Mouse (Mus musculus): ENCODE measurements around the gene Atic.

Atic gene

DNA sequence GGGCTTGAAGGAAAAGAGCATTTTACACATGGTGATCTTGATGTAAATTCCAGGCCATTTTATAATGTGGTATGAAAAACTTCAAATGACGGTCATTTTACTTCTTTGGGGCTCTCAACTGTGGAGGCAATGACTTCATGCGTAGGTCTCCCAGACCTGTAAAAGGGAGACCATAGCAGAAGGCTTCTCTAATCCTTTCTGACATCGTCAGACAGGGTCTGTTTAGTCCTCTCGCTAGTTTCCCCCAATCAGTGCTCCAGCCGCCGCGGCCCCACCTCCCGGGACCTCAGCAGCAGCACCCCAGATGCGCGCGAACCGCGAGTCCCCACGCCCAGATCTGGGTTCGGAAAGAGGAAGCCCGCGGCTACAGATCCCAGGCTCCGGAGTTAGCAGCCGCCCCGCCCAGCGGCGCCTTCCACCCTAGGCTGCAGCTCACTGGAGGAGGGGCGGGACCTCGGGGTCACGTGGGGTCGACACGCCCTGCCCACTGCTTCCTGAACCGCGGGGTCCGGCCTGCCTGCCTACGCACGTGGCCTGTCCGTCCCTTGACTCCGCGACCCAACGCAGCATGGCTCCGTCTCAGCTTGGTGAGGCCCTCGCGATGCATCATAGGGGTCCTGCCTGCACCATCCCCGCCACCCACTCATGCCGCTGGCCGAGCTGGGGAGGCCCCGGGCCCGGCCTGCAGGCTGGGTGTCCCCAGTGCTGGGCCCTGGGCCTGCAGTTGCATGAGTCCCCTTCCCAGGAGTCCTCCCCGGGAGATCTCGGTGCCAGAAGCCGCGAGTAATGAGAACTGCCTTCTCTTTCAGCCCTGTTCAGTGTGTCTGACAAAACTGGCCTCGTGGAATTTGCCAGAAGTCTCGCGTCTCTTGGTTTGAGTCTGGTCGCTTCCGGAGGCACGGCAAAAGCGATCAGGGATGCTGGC, at the start of gene Atic:
Atic (plus strand) TSS at position 463 of the 925 bp plus-strand sequence.
- DNase-seq = peak; percentile 90

DNA sequence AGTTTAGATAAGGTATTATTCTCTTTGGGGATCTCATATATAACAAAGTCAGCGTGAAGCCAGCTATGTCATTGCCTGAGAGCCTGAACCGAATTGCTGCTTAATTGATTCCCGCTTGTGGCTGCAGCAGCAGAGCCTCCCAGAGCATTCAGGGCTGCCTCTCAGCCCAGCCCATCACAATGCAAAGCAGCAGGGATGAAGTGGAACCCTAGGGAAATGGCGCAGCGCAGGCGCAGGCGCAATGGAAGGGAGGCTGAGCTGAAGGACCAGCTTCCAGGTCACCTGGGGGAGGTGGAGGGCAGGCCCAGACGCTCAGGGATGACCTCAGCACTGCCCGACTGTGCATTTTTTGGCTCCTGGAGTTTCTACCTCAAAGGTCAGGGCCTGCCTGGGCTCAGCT, 49.7 kb upstream of the Atic start:
- DNase-seq = no peak

DNA sequence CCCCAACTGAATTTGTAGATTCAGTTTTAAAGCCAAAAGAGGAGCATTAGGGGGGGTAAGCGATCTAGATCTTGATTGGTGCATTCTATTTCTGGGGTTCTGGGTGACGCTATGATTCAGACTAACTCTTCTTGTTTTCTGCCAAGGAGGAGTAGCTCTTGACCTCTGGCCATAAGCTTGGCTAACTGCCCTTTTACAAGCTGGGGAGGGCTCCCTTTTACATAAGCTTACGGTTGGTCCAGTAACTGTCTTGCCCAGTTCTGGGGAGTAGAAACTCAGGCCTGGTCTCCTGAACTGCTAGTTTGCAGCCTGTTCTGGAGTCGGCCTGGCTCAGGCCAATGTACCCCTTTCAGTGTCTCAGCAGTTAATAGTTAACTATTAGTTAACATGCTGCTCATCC, 41.9 kb upstream of the Atic start:
- no peak for DNase-seq

DNA sequence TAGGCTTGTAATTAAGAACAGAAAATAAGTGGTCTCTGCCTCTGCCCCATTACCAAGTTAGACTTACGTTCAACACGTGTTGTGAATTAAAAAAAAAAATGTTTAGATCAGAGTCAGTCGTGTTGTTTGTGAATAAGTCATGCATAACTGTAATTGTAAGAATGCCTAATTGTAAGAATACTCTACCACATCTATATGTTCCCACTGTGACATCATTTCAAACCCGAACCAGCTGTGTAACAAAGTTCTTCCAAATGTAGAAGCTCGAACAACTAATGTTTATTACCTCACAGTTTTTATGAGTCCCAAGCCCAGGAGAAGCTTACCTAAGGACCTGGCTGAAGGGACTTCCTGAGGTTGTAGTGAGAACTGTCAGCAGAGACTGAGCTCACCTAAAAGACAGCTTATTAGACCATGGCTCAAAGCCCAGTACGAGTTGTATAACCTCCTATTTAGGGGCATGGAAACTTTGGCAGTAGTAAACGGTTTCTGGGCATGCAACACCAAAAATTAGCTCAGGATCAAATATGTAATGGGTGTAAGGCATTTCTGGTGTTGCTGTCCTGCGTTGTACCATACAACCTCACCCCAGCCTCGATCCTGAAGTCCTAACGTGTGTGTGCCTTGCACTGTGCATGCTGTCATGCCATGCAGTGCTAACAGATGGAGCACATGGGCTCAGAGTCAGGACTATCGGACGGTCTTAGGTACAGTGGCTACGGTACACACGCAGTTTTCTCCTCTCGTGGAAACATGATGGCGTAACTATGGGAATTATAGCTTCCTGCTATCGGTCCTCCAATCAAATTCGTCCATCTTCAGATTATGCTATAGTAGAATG, 27.9 kb upstream of the Atic start:
- DNase-seq = no peak

DNA sequence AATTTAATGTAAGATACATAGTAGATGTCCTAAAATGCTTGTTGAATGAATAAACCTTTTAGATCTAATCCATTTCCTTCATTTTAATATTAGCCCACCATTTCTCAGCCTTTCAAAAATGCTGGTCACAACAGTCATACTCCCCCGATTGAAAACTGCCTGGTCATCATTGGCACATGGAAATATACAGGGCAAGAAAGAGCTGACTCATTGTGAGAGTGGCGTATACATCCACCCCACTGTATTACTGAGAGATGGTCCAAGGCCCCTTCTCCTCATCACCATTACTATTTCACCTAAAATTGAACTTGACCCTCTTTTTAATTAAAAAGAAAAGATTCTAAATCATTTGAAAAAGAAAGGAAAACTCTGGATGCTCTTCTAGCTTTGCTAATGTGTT, 26.2 kb upstream of the Atic start:
- DNase-seq = no peak

DNA sequence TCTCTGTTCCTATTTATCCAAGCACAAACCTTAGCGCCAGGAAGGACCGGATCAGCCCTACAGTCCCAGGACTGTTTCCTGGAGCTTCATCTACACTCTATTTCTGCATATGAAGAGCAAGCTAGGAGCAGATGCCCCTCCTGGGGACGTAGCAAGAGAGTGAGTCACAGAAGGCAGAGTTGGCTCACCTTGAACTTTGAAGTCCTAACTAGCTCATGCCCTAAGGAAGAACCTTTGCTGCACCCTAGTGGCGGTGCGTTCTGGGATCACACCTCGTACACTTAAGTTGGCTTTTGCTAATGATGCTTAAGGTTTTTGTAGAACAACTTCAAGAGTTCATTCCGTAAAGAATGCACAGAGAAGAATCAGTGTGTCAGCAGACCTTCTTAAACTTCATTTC, 25.3 kb upstream of the Atic start:
- DNase-seq = peak; percentile 23

DNA sequence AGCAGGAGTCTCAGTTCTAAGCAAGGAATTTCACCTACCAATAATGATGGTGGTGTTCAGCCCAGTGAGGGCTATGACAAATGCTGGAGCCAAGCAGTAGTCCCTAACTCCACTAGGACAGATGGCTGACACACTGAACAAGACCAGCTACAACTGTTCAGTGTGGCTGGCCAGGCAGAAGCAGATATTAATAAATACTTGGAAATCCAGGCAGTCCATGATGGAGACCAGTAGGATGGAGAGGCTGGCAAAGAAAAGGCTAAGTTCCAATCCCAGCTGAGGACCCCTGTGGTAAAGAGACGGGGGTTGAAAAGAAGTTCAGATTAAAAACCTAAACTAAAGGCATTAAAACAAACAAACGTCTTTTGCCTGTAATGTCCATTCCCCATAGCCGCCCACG, 17.3 kb upstream of the Atic start:
- no peak for DNase-seq

DNA sequence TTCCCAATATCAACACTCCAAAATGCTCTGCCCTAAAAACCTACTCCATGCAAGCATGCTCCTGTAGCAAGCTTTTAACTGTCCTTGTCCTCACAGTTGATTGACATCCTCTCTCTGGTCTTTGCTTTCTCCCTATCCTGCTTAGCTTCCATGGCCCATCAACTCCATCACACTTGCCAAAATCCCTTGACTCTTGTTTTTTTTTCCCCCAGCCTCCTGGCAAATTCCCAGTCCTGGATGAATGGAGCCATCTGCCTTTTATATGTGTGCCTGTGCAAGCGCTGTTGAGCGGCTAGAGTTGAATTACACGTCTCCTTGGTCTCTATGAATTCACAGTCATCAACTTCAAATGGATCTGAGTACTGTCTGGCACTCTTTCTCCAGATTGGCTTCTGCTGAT, 16.5 kb upstream of the Atic start:
- DNase-seq = no peak

DNA sequence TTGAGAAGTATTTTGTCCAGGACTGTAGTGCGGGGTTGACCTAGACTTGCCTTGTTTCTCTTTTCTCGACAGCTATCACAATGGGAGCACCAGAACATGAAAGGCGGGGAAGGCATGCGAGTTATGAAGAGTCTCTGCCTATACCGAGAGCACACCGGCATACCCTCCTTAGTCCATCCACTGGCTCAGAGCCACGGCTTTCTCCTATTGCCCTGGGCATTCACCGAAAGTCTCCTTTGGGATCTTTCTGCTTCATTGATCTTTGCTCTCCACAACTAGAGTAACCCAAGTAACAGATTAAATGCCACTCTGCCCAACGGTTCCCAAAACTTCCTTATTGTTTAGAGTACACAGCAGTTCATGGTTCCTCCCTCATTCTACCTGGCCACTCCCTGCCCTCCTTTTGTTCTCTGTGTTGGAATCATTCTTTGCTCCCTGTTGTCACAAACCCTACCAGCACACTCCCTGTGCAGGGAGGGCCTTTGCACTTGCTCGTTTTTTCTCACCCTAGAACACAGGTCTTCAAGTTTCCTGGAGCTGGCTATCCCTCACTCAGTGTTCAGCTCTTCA, 6.2 kb upstream of the Atic start:
- DNase-seq = no peak

DNA sequence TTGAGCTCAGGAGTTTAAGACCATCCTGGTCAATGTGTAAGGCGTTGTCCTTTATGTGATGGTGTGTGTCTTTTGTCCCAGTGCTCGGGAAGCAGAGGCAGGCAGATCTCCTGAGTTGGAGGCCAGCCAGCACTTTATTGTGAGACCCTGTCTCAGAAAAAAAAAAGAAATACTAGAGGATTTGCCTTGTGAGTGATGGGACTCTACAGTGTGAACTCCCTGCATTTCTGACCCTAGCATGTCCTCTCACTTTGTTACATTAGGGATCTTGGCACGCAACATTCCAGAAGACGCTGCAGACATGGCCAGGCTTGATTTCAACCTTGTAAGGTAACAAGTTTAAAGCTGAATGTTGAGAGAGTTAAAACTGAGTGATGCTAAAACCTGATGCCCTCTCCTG, 3.7 kb downstream of the Atic start:
- no peak for DNase-seq

DNA sequence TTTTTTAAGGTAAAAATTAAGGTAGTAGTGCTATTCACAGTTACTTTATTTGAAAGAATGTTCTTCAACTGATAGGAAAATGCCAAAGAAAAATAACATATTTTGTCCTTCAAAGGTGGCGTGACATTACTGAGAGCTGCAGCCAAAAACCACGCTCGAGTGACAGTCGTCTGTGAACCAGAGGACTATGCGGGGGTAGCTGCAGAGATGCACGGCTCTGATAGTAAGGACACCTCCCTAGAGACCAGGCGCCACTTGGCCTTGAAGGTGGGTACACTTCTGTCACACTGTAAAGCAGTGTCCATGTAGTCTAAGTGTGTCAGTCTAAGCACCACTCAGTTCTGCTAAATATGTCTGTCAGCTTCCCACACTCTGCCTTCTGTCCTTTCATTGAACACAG, 7.3 kb downstream of the Atic start:
- DNase-seq = no peak

DNA sequence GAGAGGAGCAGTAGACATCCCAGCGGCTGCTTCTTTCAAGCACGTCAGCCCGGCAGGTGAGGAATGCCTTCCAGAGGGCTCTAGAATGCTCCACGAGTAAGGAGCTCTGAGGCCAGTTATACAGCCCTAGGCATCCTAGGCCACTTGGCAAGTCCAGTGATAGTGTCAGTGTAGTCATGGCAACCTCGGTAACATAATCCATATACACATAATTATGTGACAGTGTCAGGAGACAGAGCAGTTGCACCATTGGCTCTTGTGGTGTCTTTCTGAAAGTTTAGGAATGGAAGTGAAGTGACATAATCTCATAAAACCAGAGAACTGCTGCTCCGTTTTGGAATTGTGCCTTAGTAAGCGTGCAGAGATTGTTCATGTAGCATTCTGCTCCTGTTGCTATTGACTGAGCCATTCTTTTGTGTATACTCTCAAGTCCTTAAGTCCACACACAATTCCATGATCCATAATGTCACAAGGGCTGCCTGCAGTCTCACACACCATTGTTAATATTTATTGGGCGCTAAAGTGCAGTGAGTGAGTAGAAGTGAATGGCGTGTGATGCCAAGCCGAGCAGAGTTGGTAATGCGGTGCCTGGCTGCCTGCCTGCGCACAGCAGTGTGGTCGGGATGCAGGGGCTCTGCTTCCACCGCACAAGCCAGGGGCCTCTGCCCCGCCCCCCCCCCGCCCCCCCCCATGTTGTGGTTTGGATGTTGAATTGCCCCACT, 11.1 kb downstream of the Atic start:
- no peak for DNase-seq

DNA sequence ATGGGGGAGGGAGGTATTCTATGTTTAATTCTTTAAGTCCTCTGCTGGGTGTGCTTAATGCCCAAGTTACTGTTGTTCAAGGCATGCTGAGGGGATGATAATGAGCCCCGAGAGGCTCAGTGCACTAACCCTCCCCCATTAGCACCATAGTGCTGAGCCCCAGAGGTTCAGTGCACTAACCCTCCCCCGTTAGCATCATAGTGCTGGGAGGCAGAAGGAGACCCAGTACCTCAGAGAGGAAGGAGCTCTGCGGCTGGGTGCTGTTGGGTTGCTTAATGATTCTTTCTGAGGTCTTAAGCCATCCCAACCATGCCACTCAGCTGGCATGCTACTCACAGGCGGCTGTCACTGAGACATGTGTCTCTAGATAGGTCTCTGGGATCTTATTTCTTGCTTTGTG, 13.2 kb downstream of the Atic start:
- no peak for DNase-seq

DNA sequence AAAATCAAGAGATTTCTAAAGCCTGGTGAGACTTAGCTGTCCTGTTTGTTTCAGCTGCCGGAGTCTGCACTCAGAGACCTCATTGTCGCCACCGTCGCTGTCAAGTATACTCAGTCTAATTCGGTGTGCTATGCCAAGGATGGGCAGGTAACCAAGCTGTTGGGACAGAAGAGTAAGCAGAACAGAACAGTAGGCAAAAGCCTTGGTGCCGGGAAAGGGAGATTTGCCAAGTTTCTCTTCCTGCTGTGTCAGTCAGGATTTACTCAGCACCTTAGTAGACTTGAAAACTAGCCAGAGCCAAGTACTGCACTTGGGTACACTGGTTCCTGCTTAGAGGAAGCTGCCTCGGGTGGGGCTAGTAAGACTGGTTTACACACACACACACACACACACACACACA, 19.0 kb downstream of the Atic start:
- no peak for DNase-seq

DNA sequence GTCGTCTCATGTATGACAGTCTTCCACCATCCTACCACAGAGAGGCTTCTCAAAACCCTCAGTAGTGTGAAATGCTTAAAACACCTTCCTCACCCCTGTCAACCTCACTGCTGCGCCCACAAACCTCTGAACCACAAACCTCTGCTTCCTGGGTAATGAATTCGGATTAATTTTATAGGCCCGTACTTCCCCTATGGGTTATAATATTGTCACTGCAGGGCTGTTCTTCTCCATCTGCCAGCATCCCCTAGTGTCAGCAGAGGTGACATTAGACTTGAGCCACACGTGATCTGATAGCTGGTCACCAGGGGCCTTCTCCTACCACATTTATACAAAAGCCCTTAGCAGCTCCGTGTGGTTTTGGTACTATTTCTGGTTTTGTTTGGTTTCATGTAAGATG, 19.9 kb downstream of the Atic start:
- no peak for DNase-seq

DNA sequence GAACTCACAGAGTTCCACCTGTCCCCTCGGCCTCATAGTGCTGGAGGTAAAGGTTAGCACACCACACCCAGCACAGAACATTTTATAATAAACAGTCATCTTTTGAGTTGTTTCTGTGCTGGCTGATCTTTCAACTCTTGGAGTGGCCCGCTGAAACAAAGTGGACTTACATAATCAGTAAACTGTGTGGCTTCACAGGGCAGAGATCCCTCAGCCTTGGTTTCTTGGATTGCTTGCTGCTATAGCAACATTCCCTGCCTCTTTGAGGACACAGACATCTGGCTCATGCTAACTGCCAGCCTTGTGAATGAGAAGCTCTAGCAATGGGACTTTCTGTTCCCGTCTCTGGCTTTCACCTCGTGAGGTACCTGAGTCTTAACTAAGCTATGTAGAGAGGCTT, 22.6 kb downstream of the Atic start:
- DNase-seq = no peak

DNA sequence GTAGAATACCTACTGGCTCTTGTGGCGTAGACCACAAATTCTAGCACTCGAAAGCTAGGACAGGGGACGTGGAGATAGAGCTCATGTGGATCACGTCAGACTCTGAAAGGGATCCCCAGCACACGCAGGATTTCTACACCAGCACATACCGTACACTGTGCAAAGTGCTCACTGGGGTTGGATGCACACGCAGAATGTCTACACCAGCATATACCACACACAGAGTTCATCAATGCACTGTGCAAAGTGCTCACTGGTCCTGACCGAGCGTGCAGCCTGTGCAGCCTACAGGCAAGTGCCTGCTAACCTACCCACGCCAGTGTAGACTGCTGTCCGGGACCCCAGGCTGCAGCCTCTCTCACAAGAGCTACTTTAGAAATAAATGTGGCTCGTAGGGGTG, 23.5 kb downstream of the Atic start:
- no peak for DNase-seq

DNA sequence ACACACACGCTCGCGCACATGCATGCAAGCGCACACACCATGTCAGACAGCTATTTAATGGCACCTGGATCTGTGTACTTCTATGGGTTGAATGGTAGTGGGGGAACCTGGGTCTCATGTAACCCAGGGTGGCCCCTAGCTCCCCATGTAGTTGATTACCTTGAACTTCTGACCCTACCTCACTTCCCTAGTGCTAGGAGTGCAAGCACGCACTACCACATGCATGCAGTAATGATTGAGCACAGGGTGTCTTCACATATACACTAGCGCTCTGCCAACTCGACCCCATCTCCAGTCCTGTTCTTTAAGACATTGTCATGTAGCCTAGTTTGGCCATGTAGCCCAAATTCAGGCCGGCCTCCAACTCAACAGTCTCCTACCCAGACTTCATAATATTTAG, 26.4 kb downstream of the Atic start:
- no peak for DNase-seq

DNA sequence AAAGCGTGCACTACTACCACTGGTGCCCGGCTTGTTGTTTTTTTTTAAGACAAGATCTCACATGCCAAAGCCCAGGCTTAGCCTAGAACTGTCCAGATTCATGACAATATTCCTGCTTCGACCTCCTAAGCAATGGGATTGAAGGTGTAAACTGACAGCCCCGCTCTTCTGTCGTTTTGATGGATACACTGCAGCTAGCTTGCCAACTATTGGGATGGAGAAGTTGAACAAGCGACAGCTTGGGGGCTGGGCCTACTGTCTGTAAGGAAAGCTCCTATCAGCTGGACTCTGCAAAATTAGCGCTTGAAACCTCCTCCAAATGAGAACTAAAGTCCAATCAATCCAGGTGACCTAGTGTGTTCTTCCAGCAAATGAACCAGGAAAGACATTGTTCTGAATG, 26.9 kb downstream of the Atic start:
- DNase-seq = no peak

DNA sequence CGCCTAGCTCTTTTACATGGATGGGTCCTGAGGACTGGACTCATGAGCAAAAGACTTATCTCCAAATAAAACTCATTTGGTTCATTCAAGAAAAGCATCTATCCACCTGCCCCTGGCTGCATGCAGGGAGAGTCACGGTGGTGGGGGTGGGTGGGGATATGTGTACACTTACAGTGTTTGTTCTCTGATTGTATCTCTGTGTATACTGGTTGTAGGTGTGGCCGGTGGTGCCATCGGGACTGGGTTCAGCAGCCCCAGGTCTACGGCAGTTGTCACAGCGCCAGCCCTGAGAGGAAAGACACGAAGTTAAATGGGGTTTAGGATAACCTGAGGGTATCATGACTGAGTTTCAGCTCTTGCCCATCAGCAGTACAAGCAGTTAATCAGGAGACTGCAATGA, 29.7 kb downstream of the Atic start:
- DNase-seq = no peak

DNA sequence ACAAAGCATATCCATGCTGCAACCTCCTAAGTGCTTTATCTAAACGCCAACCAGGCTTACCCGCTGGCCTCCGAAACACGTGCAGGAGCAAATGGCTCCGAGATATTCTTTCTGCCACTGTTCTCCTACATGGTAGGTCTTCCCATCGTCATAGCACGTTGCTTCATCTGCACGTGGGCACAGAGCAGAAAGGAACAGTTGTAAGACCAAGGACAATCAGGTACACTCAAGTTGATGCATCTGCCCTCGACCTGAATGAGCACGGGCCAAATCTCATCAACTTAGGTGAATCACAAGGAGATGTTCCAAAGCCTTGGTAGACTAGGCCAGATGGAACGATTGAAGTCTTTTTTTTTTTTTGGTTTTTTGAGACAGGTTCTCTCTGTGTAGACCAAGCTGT, 33.1 kb downstream of the Atic start:
- no peak for DNase-seq

DNA sequence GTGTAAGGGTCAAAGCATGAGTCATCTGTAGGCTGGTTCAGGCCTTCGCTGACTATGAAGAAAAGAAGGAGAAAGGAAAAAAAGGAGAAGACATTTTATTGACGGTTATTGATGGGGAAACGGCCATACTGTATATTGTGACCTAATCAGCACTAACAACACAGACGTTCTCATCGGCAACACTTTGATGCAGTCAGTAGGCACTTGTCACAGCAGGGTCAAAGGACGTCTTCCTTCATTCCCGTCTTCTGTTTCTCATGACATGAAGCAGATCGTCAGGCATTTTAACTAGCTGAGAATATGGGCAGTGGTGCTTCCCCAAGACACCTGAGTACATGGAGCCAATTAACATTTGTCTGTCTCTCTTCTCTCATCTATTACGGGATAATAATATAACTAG, 36.2 kb downstream of the Atic start:
- no peak for DNase-seq

DNA sequence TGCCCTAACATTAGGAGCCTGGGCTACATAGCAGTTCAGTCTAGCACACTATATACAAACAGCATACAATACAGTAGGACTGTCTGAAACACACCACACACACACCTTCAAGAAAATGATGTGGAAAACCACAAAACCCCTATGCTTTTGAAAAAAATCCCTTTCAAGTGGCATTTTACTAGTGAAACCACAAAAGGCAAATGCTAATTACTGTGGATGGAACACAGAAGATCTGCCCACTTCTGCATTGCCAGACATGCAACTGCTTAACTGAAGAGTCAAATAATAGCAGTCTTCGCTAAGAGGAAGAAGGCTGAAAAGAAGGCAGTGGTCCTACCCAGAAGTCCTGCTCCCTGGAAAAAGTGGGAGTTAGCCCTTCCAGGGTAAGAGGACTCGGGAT, 37.3 kb downstream of the Atic start:
- no peak for DNase-seq

All from thymus, postnatal 25 days (tissue).